Mouse (Mus musculus): ENCODE results near the gene Sbds. TPM values are rescaled to one million over a fixed set of nuclear protein-coding genes. Genes with fewer than 3 reads are reported as not detected.

Gene Sbds
- polyA plus RNA-seq, 1 experiment from 2014 or later = 59.5 TPM

- Histone ChIP-seq H3K9ac (no peak overlapping the region), H3K36me3 (peaks cover 47% of the 10 kb centered on the region), H3K9me3 (replicated peaks) (no peaks in the 10 kb centered on the region), H3K4me1 (replicated peaks) (no peaks in the 10 kb centered on the region; the same call in 1 of the 2 replicates), H3K27me3 (no peaks in the 10 kb centered on the region), H3K4me3 (no peak overlapping the region), H3K27ac (no peak overlapping the region), H3K4me2 (no peak overlapping the region)
- no peak for ATAC-seq (replicated peaks; ENCODE audit: insufficient number of reproducible peaks, insufficient read depth, low FRiP score, low read depth)
- WGBS = 93% methylated on average over 9 of the region's 9 CpGs
Observed at GRCm38 (mm10) chr5:130283079-130283732, 27.9 kb upstream of the Sbds start.

- Histone ChIP-seq H3K4me2 (no peak overlapping the region), H3K9me3 (replicated peaks) (no peaks in the 10 kb centered on the region), H3K4me1 (replicated peaks) (no peaks in the 10 kb centered on the region; the same call in 1 of the 2 replicates), H3K27ac (no peak overlapping the region), H3K4me3 (no peak overlapping the region), H3K27me3 (no peaks in the 10 kb centered on the region), H3K36me3 (peaks cover 47% of the 10 kb centered on the region), H3K9ac (no peak overlapping the region)
- 47% methylated on average over 7 of the region's 7 CpGs for WGBS
- ATAC-seq (replicated peaks; ENCODE audit: insufficient number of reproducible peaks, insufficient read depth, low FRiP score, low read depth) = 0 out of 2 replicates have a peak, but pooled peaks have one; percentile 47
Observed at GRCm38 (mm10) chr5:130278011-130278472, 22.7 kb upstream of the Sbds start.

- H3K4me3 ChIP-seq = no peak overlapping the region
- no peaks in the 10 kb centered on the region for H3K9me3 ChIP-seq (replicated peaks)
- no peak overlapping the region for H3K9ac ChIP-seq
- H3K27me3 ChIP-seq = no peaks in the 10 kb centered on the region
- H3K4me2 ChIP-seq = no peak overlapping the region
- 40% methylated on average over 4 of the region's 4 CpGs for WGBS
- peaks cover 52% of the 10 kb centered on the region for H3K36me3 ChIP-seq
- no peak for ATAC-seq (replicated peaks; ENCODE audit: insufficient number of reproducible peaks, insufficient read depth, low FRiP score, low read depth)
- no peak overlapping the region for H3K27ac ChIP-seq
- no peaks in the 10 kb centered on the region; the same call in 1 of the 2 replicates for H3K4me1 ChIP-seq (replicated peaks)
Observed at GRCm38 (mm10) chr5:130275509-130275908, 20.2 kb upstream of the Sbds start.

- H3K9me3 ChIP-seq (replicated peaks) = no peaks in the 10 kb centered on the region
- no peaks in the 10 kb centered on the region; the same call in 1 of the 2 replicates for H3K4me1 ChIP-seq (replicated peaks)
- no peak overlapping the region for H3K9ac ChIP-seq
- WGBS = 89% methylated on average over 6 of the region's 6 CpGs
- peaks cover 29% of the 10 kb centered on the region for H3K36me3 ChIP-seq
- no peak overlapping the region for H3K4me3 ChIP-seq
- no peak for ATAC-seq (replicated peaks; ENCODE audit: insufficient number of reproducible peaks, insufficient read depth, low FRiP score, low read depth)
- no peak overlapping the region for H3K4me2 ChIP-seq
- no peaks in the 10 kb centered on the region for H3K27me3 ChIP-seq
- H3K27ac ChIP-seq = no peak overlapping the region
Observed at GRCm38 (mm10) chr5:130273046-130273445, 17.7 kb upstream of the Sbds start.

GRCm38 (mm10) chr5:130272344-130272743, 17.0 kb upstream of the Sbds start:
- Histone ChIP-seq H3K27ac (no peak overlapping the region), H3K4me2 (no peak overlapping the region), H3K36me3 (peaks cover 32% of the 10 kb centered on the region), H3K9me3 (replicated peaks) (no peaks in the 10 kb centered on the region), H3K27me3 (no peaks in the 10 kb centered on the region), H3K9ac (no peak overlapping the region), H3K4me3 (no peak overlapping the region), H3K4me1 (replicated peaks) (no peaks in the 10 kb centered on the region)
- WGBS = 92% methylated on average over 1 of the region's 1 CpGs
- ATAC-seq (replicated peaks; ENCODE audit: insufficient number of reproducible peaks, insufficient read depth, low FRiP score, low read depth) = no peak

- H3K4me1 ChIP-seq (replicated peaks) = no peaks in the 10 kb centered on the region
- ATAC-seq (replicated peaks; ENCODE audit: insufficient number of reproducible peaks, insufficient read depth, low FRiP score, low read depth) = no peak
- H3K4me3 ChIP-seq = no peak overlapping the region
- no peak overlapping the region for H3K27ac ChIP-seq
- no peaks in the 10 kb centered on the region for H3K9me3 ChIP-seq (replicated peaks)
- no peaks in the 10 kb centered on the region for H3K27me3 ChIP-seq
- peaks cover 32% of the 10 kb centered on the region for H3K36me3 ChIP-seq
- H3K9ac ChIP-seq = no peak overlapping the region
- H3K4me2 ChIP-seq = no peak overlapping the region
- 85% methylated on average over 11 of the region's 11 CpGs for WGBS
Observed at GRCm38 (mm10) chr5:130268976-130269375, 13.6 kb upstream of the Sbds start.

GRCm38 (mm10) chr5:130267316-130267715, 12.0 kb upstream of the Sbds start:
- Histone ChIP-seq H3K4me2 (no peak overlapping the region), H3K4me1 (replicated peaks) (no peaks in the 10 kb centered on the region), H3K27ac (no peak overlapping the region), H3K4me3 (no peak overlapping the region), H3K36me3 (peaks cover 32% of the 10 kb centered on the region), H3K27me3 (no peaks in the 10 kb centered on the region), H3K9me3 (replicated peaks) (no peaks in the 10 kb centered on the region), H3K9ac (no peak overlapping the region)
- 98% methylated on average over 1 of the region's 1 CpGs for WGBS
- no peak for ATAC-seq (replicated peaks; ENCODE audit: insufficient number of reproducible peaks, insufficient read depth, low FRiP score, low read depth)

GRCm38 (mm10) chr5:130266651-130267050, 11.3 kb upstream of the Sbds start:
- 87% methylated on average over 7 of the region's 7 CpGs for WGBS
- ATAC-seq (replicated peaks; ENCODE audit: insufficient number of reproducible peaks, insufficient read depth, low FRiP score, low read depth) = no peak

GRCm38 (mm10) chr5:130264433-130265005, 9.2 kb upstream of the Sbds start:
- H3K36me3 ChIP-seq = peaks cover 24% of the 10 kb centered on the region
- no peaks in the 10 kb centered on the region for H3K4me1 ChIP-seq (replicated peaks)
- 91% methylated on average over 6 of the region's 6 CpGs for WGBS
- no peaks in the 10 kb centered on the region for H3K9me3 ChIP-seq (replicated peaks)
- no peak overlapping the region for H3K27ac ChIP-seq
- H3K27me3 ChIP-seq = no peaks in the 10 kb centered on the region
- H3K9ac ChIP-seq = no peak overlapping the region
- H3K4me3 ChIP-seq = no peak overlapping the region
- ATAC-seq (replicated peaks; ENCODE audit: insufficient number of reproducible peaks, insufficient read depth, low FRiP score, low read depth) = no peak
- H3K4me2 ChIP-seq = no peak overlapping the region

More at GRCm38 (mm10) chr5:130266651-130267050, 11.3 kb upstream of the Sbds start:
- Histone ChIP-seq H3K27me3 (no peaks in the 10 kb centered on the region), H3K4me2 (no peak overlapping the region), H3K27ac (no peak overlapping the region), H3K9me3 (replicated peaks) (no peaks in the 10 kb centered on the region), H3K4me3 (no peak overlapping the region), H3K9ac (no peak overlapping the region), H3K4me1 (replicated peaks) (no peaks in the 10 kb centered on the region), H3K36me3 (peaks cover 28% of the 10 kb centered on the region)

- 77% methylated on average over 11 of the region's 11 CpGs for WGBS
- no peak overlapping the region for H3K9ac ChIP-seq
- H3K4me2 ChIP-seq = no peak overlapping the region
- H3K9me3 ChIP-seq (replicated peaks) = no peaks in the 10 kb centered on the region
- H3K4me1 ChIP-seq (replicated peaks) = no peaks in the 10 kb centered on the region
- no peak overlapping the region for H3K27ac ChIP-seq
- no peak for ATAC-seq (replicated peaks; ENCODE audit: insufficient number of reproducible peaks, insufficient read depth, low FRiP score, low read depth)
- H3K4me3 ChIP-seq = no peak overlapping the region
- H3K36me3 ChIP-seq = peaks cover 24% of the 10 kb centered on the region
- no peaks in the 10 kb centered on the region for H3K27me3 ChIP-seq
Observed at GRCm38 (mm10) chr5:130263454-130263853, 8.1 kb upstream of the Sbds start.

- H3K4me1 ChIP-seq (replicated peaks) = peaks cover 10% of the 10 kb centered on the region
- peak overlapping the region; percentile 87 for H3K4me3 ChIP-seq
- no peaks in the 10 kb centered on the region for H3K9me3 ChIP-seq (replicated peaks)
- H3K9ac ChIP-seq = peak overlapping the region; percentile 82
- H3K27ac ChIP-seq = peak overlapping the region; percentile 86
- H3K36me3 ChIP-seq = peaks cover 15% of the 10 kb centered on the region
- no peak for ATAC-seq (replicated peaks; ENCODE audit: insufficient number of reproducible peaks, insufficient read depth, low FRiP score, low read depth)
- H3K27me3 ChIP-seq = no peaks in the 10 kb centered on the region
- WGBS = 7% methylated on average over 8 of the region's 8 CpGs
- H3K4me2 ChIP-seq = peak overlapping the region; percentile 71
Observed at GRCm38 (mm10) chr5:130257303-130257702, 2.0 kb upstream of the Sbds start.

All from heart, embryonic 15.5 days (tissue).